Mouse (Mus musculus) heart, embryonic 15.5 days (tissue): ENCODE data around the gene Disp3. TPM values are rescaled to one million over a fixed set of nuclear protein-coding genes. Genes with fewer than 3 reads are reported as not detected.

Experiments used
- ATAC-seq: fragments of 200-750 bp; cut with Nextera tagmentation; replicated peaks from 2 replicates; pipeline ENCODE4 v1.8.0; 2017; ENCODE audit warnings: low read depth, moderate TSS enrichment; ENCODE audit not compliant: insufficient number of reproducible peaks, insufficient read depth, low FRiP score
- H3K27ac ChIP-seq: fragments of 300-500 bp; sonication (generic); 2 replicates; pipeline ENCODE4 v1.5.1; 2015; ENCODE audit warnings: mild to moderate bottlenecking, inconsistent platforms
- H3K27me3 ChIP-seq: fragments of 300-500 bp; sonication (generic); 2 replicates; pipeline ENCODE4 v1.6.1; 2015; ENCODE audit warnings: inconsistent platforms
- H3K36me3 ChIP-seq: fragments of 300-500 bp; sonication (generic); 2 replicates; pipeline ENCODE4 v1.6.1; 2015; ENCODE audit warnings: mild to moderate bottlenecking, inconsistent platforms
- H3K4me1 ChIP-seq: fragments of 300-500 bp; sonication (generic); replicated peaks from 2 replicates; pipeline ENCODE4 v1.6.1; 2015; ENCODE audit warnings: inconsistent platforms
- H3K4me2 ChIP-seq: fragments of 300-500 bp; sonication (generic); 2 replicates; pipeline ENCODE4 v1.6.1; 2015; ENCODE audit warnings: inconsistent platforms, mild to moderate bottlenecking, moderate library complexity
- H3K4me3 ChIP-seq: fragments of 300-500 bp; sonication (generic); 2 replicates; pipeline ENCODE4 v1.5.1; 2015; ENCODE audit warnings: mild to moderate bottlenecking, inconsistent platforms
- H3K9ac ChIP-seq: fragments of 300-500 bp; sonication (generic); 2 replicates; pipeline ENCODE4 v1.6.1; 2015; ENCODE audit warnings: mild to moderate bottlenecking, inconsistent platforms
- H3K9me3 ChIP-seq: fragments of 300-500 bp; sonication (generic); replicated peaks from 2 replicates; pipeline ENCODE4 v1.6.1; 2016; ENCODE audit warnings: inconsistent platforms
- WGBS: fragments of 180-500 bp; shearing (Covaris S2); methylation state at CpG from one replicate; pipeline ENCODE4 v1.1.7; 2015; ENCODE audit warnings: mixed read lengths; 5-methylcytosine and 5-hydroxymethylcytosine counted together
- polyA plus RNA-seq: library from polyadenylated mRNA; unstranded; fragments of >200 nt; fragmentation: Nextera tagmentation; extraction: Ambion mirVana; gene quantifications from 2 replicates; pipeline ENCODE4 v1.2.1, GENCODE M21; 2015

Gene Disp3
- polyA plus RNA-seq, 1 experiment from 2014 or later, result not detected

- Histone ChIP-seq H3K4me1 (peaks cover 3% of the 10 kb centered on the region; the same call in 1 of the 2 replicates), H3K9ac (no peak overlapping the region), H3K27me3 (0 out of 2 replicates have a peak, but pooled peaks cover 6% of the 10 kb centered on the region), H3K4me3 (no peak overlapping the region), H3K9me3 (no peaks in the 10 kb centered on the region), H3K4me2 (no peak overlapping the region), H3K36me3 (no peaks in the 10 kb centered on the region), H3K27ac (no peak overlapping the region)
- no peak for ATAC-seq
- 68% methylated on average over 10 of the region's 10 CpGs for WGBS
Measured at GRCm38 (mm10) chr4:148314396-148314795, 26.6 kb upstream of the Disp3 start.

DNA sequence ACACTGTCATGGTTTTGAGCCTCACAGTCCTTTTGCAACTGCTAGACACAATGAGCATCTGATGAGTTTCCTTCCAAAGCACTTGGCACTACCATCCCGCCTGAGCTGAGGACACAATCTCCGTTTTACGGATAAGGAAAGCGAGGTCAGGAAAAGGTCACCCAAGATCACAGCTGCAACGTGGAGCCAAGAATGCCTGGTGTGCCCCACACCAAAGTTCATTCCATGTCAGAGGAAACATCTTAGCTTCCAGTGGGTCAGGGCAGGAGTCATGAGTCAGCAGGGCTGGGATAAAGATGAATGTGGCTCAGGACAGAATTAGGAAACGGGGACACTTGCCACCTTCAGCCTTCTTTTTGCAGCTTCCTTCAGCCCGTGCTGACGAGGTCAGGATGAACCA is 25.8 kb upstream of the Disp3 start:
- Histone ChIP-seq H3K4me3 (no peak overlapping the region), H3K4me1 (peaks cover 3% of the 10 kb centered on the region; the same call in 1 of the 2 replicates), H3K36me3 (no peaks in the 10 kb centered on the region), H3K4me2 (no peak overlapping the region), H3K27ac (no peak overlapping the region), H3K27me3 (0 out of 2 replicates have a peak, but pooled peaks cover 6% of the 10 kb centered on the region), H3K9me3 (no peaks in the 10 kb centered on the region), H3K9ac (no peak overlapping the region)
- ATAC-seq, result no peak
- 12% methylated on average over 8 of the region's 8 CpGs for WGBS

- no peaks in the 10 kb centered on the region for H3K9me3 ChIP-seq
- H3K9ac ChIP-seq, result no peak overlapping the region
- H3K27me3 ChIP-seq, result 0 out of 2 replicates have a peak, but pooled peaks cover 6% of the 10 kb centered on the region
- H3K4me1 ChIP-seq, result peaks cover 3% of the 10 kb centered on the region; the same call in 1 of the 2 replicates
- no peak overlapping the region for H3K4me2 ChIP-seq
- no peak overlapping the region for H3K27ac ChIP-seq
- no peak overlapping the region for H3K4me3 ChIP-seq
- ATAC-seq, result no peak
- 63% methylated on average over 16 of the region's 16 CpGs for WGBS
- H3K36me3 ChIP-seq, result no peaks in the 10 kb centered on the region
Measured at GRCm38 (mm10) chr4:148312296-148313116, 24.7 kb upstream of the Disp3 start.

DNA sequence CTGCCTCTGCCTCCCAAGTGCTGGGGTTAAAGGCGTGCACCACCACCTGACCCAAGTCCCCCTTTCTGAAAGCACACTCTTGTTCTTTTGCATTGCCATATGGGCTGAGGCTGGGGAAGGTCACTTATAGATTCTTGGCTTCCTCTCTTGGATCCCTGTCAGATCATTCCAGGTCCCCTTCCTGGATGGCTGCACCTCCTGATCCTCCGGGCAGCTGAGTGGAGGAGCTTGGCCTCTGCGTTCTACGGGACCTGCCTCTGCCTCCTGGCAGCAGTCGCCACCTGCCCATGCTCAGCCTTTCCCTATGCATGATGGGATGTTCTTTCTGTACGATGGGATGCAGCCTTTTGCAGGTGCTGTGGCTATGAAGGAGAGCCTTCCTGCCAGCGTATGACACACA is 23.1 kb upstream of the Disp3 start:
- Histone ChIP-seq H3K36me3 (no peaks in the 10 kb centered on the region), H3K4me3 (no peak overlapping the region), H3K27me3 (no peaks in the 10 kb centered on the region), H3K9me3 (no peaks in the 10 kb centered on the region), H3K4me1 (peaks cover 7% of the 10 kb centered on the region; the same call in 1 of the 2 replicates), H3K4me2 (no peak overlapping the region), H3K27ac (no peak overlapping the region), H3K9ac (no peak overlapping the region)
- no peak for ATAC-seq
- 73% methylated on average over 7 of the region's 7 CpGs for WGBS

GRCm38 (mm10) chr4:148310126-148310525 is 22.4 kb upstream of the Disp3 start:
- no peak overlapping the region for H3K27ac ChIP-seq
- H3K36me3 ChIP-seq, result no peaks in the 10 kb centered on the region
- no peak overlapping the region for H3K4me3 ChIP-seq
- no peak overlapping the region for H3K9ac ChIP-seq
- no peak for ATAC-seq
- no peaks in the 10 kb centered on the region for H3K27me3 ChIP-seq
- no peaks in the 10 kb centered on the region for H3K9me3 ChIP-seq
- H3K4me2 ChIP-seq, result no peak overlapping the region
- WGBS, result 49% methylated on average over 4 of the region's 4 CpGs
- peaks cover 7% of the 10 kb centered on the region; the same call in 1 of the 2 replicates for H3K4me1 ChIP-seq

DNA sequence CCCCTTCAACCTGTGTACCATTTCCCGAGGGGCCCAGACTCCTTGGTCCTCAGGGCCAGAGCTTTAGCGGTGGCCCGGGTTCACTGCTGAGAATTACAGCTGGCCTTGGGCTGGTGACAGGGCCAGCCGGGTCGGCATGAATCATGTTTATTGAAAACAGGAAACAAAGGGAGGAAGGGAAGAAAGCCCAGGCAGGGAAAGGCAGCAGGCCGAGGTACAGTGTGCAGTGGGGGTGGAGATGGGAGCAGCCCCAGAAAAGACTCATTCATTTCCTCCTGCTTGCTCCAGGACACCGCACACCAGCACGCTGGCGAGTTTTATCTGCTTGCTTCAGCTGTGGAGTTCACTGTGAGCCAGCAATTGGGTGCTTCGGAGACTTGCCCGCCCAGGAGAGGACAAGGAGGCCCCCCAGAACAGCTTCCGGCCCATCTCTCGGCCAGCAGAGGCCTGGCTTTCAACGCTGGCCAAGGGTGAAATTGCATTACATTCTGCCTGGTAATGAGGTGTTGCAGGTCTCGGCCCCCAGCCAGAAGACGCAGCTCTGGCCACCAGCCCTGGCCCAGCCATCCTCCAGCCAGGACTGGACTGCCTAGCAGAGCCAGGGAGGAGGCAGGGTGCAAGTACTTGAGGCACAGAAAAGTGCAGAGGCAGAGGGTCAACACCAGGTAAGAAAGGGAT is 18.8 kb upstream of the Disp3 start:
- WGBS, result 21% methylated on average over 16 of the region's 16 CpGs
- Histone ChIP-seq H3K9ac (no peak overlapping the region), H3K27me3 (no peaks in the 10 kb centered on the region), H3K4me2 (no peak overlapping the region), H3K4me3 (no peak overlapping the region), H3K36me3 (no peaks in the 10 kb centered on the region), H3K9me3 (no peaks in the 10 kb centered on the region), H3K27ac (no peak overlapping the region), H3K4me1 (0 out of 2 replicates have a peak, but pooled peaks cover 4% of the 10 kb centered on the region)
- no peak for ATAC-seq

GRCm38 (mm10) chr4:148298720-148299119 is 11.0 kb upstream of the Disp3 start:
- H3K27ac ChIP-seq, result no peak overlapping the region
- 42% methylated on average over 5 of the region's 5 CpGs for WGBS
- H3K4me3 ChIP-seq, result no peak overlapping the region
- no peak overlapping the region for H3K4me2 ChIP-seq
- no peaks in the 10 kb centered on the region for H3K27me3 ChIP-seq
- H3K9me3 ChIP-seq, result no peaks in the 10 kb centered on the region
- H3K4me1 ChIP-seq, result no peaks in the 10 kb centered on the region
- no peak overlapping the region for H3K9ac ChIP-seq
- no peak for ATAC-seq
- no peaks in the 10 kb centered on the region for H3K36me3 ChIP-seq

GRCm38 (mm10) chr4:148297640-148298039 is 9.9 kb upstream of the Disp3 start:
- no peak for ATAC-seq
- H3K27ac ChIP-seq, result no peak overlapping the region
- H3K9me3 ChIP-seq, result no peaks in the 10 kb centered on the region

GRCm38 (mm10) chr4:148293319-148293718 is 5.6 kb upstream of the Disp3 start:
- no peak overlapping the region for H3K4me2 ChIP-seq
- no peak for ATAC-seq
- WGBS, result 19% methylated on average over 5 of the region's 5 CpGs

More at GRCm38 (mm10) chr4:148297640-148298039, 9.9 kb upstream of the Disp3 start:
- H3K9ac ChIP-seq, result no peak overlapping the region
- no peak overlapping the region for H3K4me3 ChIP-seq
- no peaks in the 10 kb centered on the region for H3K27me3 ChIP-seq
- no peaks in the 10 kb centered on the region for H3K36me3 ChIP-seq
- WGBS, result 53% methylated on average over 6 of the region's 6 CpGs
- H3K4me2 ChIP-seq, result no peak overlapping the region
- no peaks in the 10 kb centered on the region for H3K4me1 ChIP-seq

GRCm38 (mm10) chr4:148291849-148292248 is 4.1 kb upstream of the Disp3 start:
- peaks cover 7% of the 10 kb centered on the region for H3K4me1 ChIP-seq
- ATAC-seq, result no peak
- H3K9me3 ChIP-seq, result no peaks in the 10 kb centered on the region
- no peak overlapping the region for H3K27ac ChIP-seq
- H3K4me3 ChIP-seq, result no peak overlapping the region
- H3K36me3 ChIP-seq, result no peaks in the 10 kb centered on the region
- no peak overlapping the region for H3K9ac ChIP-seq
- WGBS, result 66% methylated on average over 10 of the region's 10 CpGs
- no peak overlapping the region for H3K4me2 ChIP-seq
- H3K27me3 ChIP-seq, result peaks cover 29% of the 10 kb centered on the region

More at GRCm38 (mm10) chr4:148293319-148293718, 5.6 kb upstream of the Disp3 start:
- Histone ChIP-seq H3K4me3 (no peak overlapping the region), H3K9me3 (no peaks in the 10 kb centered on the region), H3K4me1 (no peaks in the 10 kb centered on the region), H3K27me3 (peaks cover 14% of the 10 kb centered on the region), H3K27ac (no peak overlapping the region), H3K9ac (no peak overlapping the region), H3K36me3 (no peaks in the 10 kb centered on the region)

DNA sequence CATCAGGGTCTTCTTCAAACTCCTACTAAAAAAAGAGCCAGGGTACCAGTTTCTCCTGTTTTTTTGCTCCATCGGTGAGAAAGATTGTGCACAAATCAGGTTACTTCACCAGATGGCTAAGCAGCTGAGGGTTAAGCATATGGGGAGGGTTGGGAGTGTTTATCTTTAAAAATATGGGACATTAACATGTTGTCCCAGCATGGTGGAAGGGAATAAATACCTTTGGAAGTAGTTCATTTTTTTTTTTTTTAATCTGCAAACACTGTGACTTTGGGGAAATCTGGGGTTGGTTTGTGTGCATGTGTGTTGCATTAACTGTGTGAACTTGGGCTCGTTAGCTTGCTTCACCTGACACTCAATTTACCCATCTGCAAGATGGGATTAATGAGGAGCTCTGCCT is 3.3 kb upstream of the Disp3 start:
- no peak overlapping the region for H3K4me3 ChIP-seq
- no peaks in the 10 kb centered on the region for H3K9me3 ChIP-seq
- H3K9ac ChIP-seq, result no peak overlapping the region
- H3K4me1 ChIP-seq, result peaks cover 7% of the 10 kb centered on the region
- H3K27ac ChIP-seq, result no peak overlapping the region
- peaks cover 37% of the 10 kb centered on the region for H3K27me3 ChIP-seq
- no peak for ATAC-seq
- no peak overlapping the region for H3K4me2 ChIP-seq
- 53% methylated on average over 2 of the region's 2 CpGs for WGBS
- H3K36me3 ChIP-seq, result no peaks in the 10 kb centered on the region
